Mouse (Mus musculus) embryonic fibroblast, embryonic 13.5 days (primary cell): Measurements from ENCODE around the gene Arid1b.

Experiments
- CTCF ChIP-seq: IDR thresholded peaks from 2 replicates; pipeline ENCODE4 v1.5.1; 2011; ENCODE audit warnings: mild to moderate bottlenecking, control low read depth, low read length, moderate library complexity, borderline replicate concordance; ENCODE audit not compliant: insufficient read depth
- POLR2A ChIP-seq: IDR thresholded peaks from 2 replicates; pipeline ENCODE4 v1.6.1; 2011; ENCODE audit warnings: low read depth, mild to moderate bottlenecking, control low read depth, low read length, moderate library complexity

GRCm38 (mm10) chr17:5132987-5133355 lies 138.8 kb downstream of the Arid1b start:
- no peak for TF ChIP-seq CTCF
- TF ChIP-seq POLR2A, result no peak
